Mouse (Mus musculus) ES-Bruce4 (cell line): Measurements from ENCODE around the gene Aamp.

Experiments
- CTCF ChIP-seq: IDR thresholded peaks from one replicate; pipeline ENCODE4 v1.8.1; 2011; ENCODE audit warnings: low read depth, low read length
- EP300 ChIP-seq: IDR thresholded peaks from 2 replicates; pipeline ENCODE4 v1.6.1; 2011; ENCODE audit warnings: low read depth, low read length; ENCODE audit not compliant: insufficient read depth

GRCm38 (mm10) chr1:74238136-74238535 is 46.4 kb downstream of the Aamp start:
- TF ChIP-seq EP300 (no peak), CTCF (no peak)
